Comparison of ENCODE assay signal across 28 mouse cellular contexts in the genomic region with DNA sequence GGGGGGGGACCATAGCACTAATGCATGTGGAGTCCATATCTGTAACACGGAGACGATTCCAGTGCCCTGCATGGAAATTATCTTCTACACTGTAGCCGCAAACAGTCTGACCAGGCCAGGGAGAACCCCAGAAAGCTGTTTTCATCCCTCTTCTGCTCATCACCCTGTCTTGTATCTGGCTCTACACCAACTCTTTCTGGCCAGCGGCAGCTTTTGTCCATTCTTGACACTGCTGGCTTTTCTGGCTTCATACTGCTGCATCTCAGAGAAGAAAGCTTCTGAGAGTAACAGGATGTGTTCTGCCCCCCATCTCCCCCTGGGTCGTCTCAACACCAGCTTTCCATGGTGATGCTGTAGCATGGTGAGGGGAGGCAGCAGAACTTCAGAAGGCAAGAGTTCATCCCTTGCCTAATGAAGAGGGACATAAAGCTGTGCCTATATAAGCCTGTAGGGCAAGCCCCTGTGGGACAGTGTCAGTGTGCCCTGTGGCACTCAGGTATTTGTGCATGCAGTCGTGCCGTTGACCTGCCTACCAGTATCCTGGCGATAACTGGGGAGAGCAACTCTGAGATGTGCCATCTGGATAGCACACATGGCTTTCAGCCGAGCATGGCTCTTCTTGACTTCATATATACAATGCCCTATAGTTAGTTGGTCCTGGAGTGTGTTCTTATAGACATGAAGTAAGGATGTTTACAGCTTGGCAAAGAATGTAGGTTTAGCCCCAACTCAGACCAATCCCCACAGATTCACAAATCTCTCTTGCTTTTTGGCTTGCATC.
A peak's percentile ranks its signal among the peaks of the same experiment; 100 is the strongest.
DNase-seq lines count a peak whose midpoint lies in the region; ATAC-seq and TF ChIP-seq lines count a peak whose summit lies in the region.
"Had no signal": no experiment of that assay in that cellular context is flagged by ENCODE, and none has a peak within 500 bp of the region (broad histone marks: within the 10 kb centered on the region; RNA-seq: fewer than 3 reads in every experiment).

No protein-coding gene starts in this region.

- H3K4me2 ChIP-seq in lung, postnatal 0 days (replicated peaks; ENCODE audit: low read depth, low read length), result no peak overlapping the region
- H3K4me2 ChIP-seq: embryonic facial prominence, embryonic 15.5 days; forebrain, embryonic 12.5 days; heart, embryonic 11.5 days; hindbrain, embryonic 12.5 days; limb, embryonic 12.5 days; liver, embryonic 15.5 days; midbrain, embryonic 15.5 days had no signal

- no peak for TF ChIP-seq EP300 in lung, postnatal 0 days (IDR thresholded peaks at IDR 0.05)

- peak; percentile 19 for DNase-seq in cerebellum, adult 11 months
- DNase-seq in cerebellum, postnatal 14 days, result no peak
- peak; percentile 27 for DNase-seq in lung, postnatal 0 days (ENCODE audit: low spot score)
- DNase-seq in lung, adult 2 months, result no peak
- DNase-seq in cerebellum, adult 9-10 months, result peak; percentile 60
- peak; percentile 25 for DNase-seq in lung, postnatal 14 days
- no peak for DNase-seq in heart, embryonic 10.5 days (ENCODE audit: low spot score)
- DNase-seq: adrenal gland, postnatal 14 days; forebrain, postnatal 0 days; heart, postnatal 36 days; kidney, adult 9 months; kidney, postnatal 10 days; layer of hippocampus, adult 9-11 months; right cerebral cortex, postnatal 25 days; thymus, postnatal 14 days had no signal

- no peak overlapping the region for H3K9ac ChIP-seq in lung, postnatal 0 days (replicated peaks; ENCODE audit: low read depth)
- H3K9ac ChIP-seq: embryonic facial prominence, embryonic 15.5 days; forebrain, embryonic 12.5 days; forebrain, postnatal 0 days; hindbrain, embryonic 12.5 days; limb, embryonic 12.5 days; liver, embryonic 15.5 days; midbrain, embryonic 15.5 days had no signal

- no peaks in the 10 kb centered on the region for H3K36me3 ChIP-seq in lung, postnatal 0 days (ENCODE audit: insufficient read depth, low read length)
- peaks cover 3% of the 10 kb centered on the region; the same call in 1 of the 2 replicates for H3K36me3 ChIP-seq in heart, embryonic 10.5 days
- H3K36me3 ChIP-seq: forebrain, embryonic 12.5 days; hindbrain, embryonic 12.5 days; midbrain, embryonic 15.5 days had no signal

- no peaks in the 10 kb centered on the region for H3K27me3 ChIP-seq in lung, postnatal 0 days (replicated peaks; ENCODE audit: insufficient read depth, low read length)
- H3K27me3 ChIP-seq in heart, embryonic 10.5 days (ENCODE audit: insufficient read depth, poor library complexity, severe bottlenecking), result no peaks in the 10 kb centered on the region
- H3K27me3 ChIP-seq: embryonic facial prominence, embryonic 15.5 days; forebrain, embryonic 12.5 days; hindbrain, embryonic 12.5 days; limb, embryonic 12.5 days; liver, embryonic 15.5 days; midbrain, embryonic 15.5 days had no signal

- H3K4me3 ChIP-seq in lung, postnatal 0 days (ENCODE audit: low read depth, low read length), result no peak overlapping the region
- no peak overlapping the region for H3K4me3 ChIP-seq in lung, adult 2 months (replicated peaks; ENCODE audit: extremely low read depth, low read depth, low read length)
- no peak overlapping the region for H3K4me3 ChIP-seq in heart, embryonic 10.5 days
- H3K4me3 ChIP-seq: embryonic facial prominence, embryonic 10.5 days; embryonic facial prominence, embryonic 15.5 days; forebrain, embryonic 12.5 days; hindbrain, embryonic 12.5 days; limb, embryonic 12.5 days; liver, embryonic 15.5 days; midbrain, embryonic 15.5 days had no signal

- TF ChIP-seq POLR2A in lung, adult 2 months (IDR thresholded peaks at IDR 0.05; ENCODE audit: borderline replicate concordance, extremely low read depth, low read depth, low read length), result no peak

- no peaks in the 10 kb centered on the region for H3K9me3 ChIP-seq in lung, postnatal 0 days (ENCODE audit: low read length)
- H3K9me3 ChIP-seq in heart, embryonic 10.5 days, result no peaks in the 10 kb centered on the region
- H3K9me3 ChIP-seq: embryonic facial prominence, embryonic 10.5 days; embryonic facial prominence, embryonic 15.5 days; forebrain, embryonic 12.5 days; G1E; hindbrain, embryonic 12.5 days; limb, embryonic 12.5 days; liver, embryonic 15.5 days; midbrain, embryonic 15.5 days had no signal

- ATAC-seq in lung, postnatal 0 days, result no peak
- no peak for ATAC-seq in inflammation-experienced regulatory T-cells, adult 6 months
- ATAC-seq: forebrain, postnatal 0 days; hindbrain, postnatal 0 days; intestine, embryonic 16.5 days; midbrain, embryonic 15.5 days had no signal

- WGBS in lung, postnatal 0 days, result 72% methylated on average over 9 of the region's 9 CpGs
- 81% methylated on average over 9 of the region's 9 CpGs for whole genome bisulfite sequencing in lung, adult 2 months
- WGBS in heart, embryonic 10.5 days, result 90% methylated on average over 9 of the region's 9 CpGs

- TF ChIP-seq CTCF in lung, postnatal 0 days (IDR thresholded peaks at IDR 0.05), result no peak
- no peak for TF ChIP-seq CTCF in lung, adult 2 months (IDR thresholded peaks at IDR 0.05; ENCODE audit: insufficient read depth, low read length)

- H3K27ac ChIP-seq in lung, postnatal 0 days (ENCODE audit: low read length), result no peak overlapping the region
- H3K27ac ChIP-seq in heart, embryonic 10.5 days, result no peak overlapping the region
- H3K27ac ChIP-seq: embryonic facial prominence, embryonic 10.5 days; embryonic facial prominence, embryonic 15.5 days; forebrain, embryonic 12.5 days; hindbrain, embryonic 12.5 days; hindbrain, postnatal 0 days; limb, embryonic 12.5 days; liver, embryonic 15.5 days; macrophage; midbrain, embryonic 15.5 days had no signal

- H3K4me1 ChIP-seq in lung, postnatal 0 days (ENCODE audit: insufficient read depth, low read depth, low read length), result no peaks in the 10 kb centered on the region; the same call in 1 of the 2 replicates
- H3K4me1 ChIP-seq in lung, adult 2 months (ENCODE audit: control insufficient read depth, insufficient read depth, low read length), result no peaks in the 10 kb centered on the region; the same call in 1 of the 2 replicates
- H3K4me1 ChIP-seq in heart, embryonic 10.5 days, result peaks cover 5% of the 10 kb centered on the region; the same call in 1 of the 2 replicates
- H3K4me1 ChIP-seq: embryonic facial prominence, embryonic 10.5 days; limb, embryonic 12.5 days had no signal

Comparison
In these comparisons a context has a peak if more than half of its experiments do, and no peak if none do; other contexts are left out.
1. DNase-seq: peak in cerebellum, adult 11 months (single experiment), lung, postnatal 0 days (single experiment), cerebellum, adult 9-10 months (single experiment) and lung, postnatal 14 days (single experiment); none in cerebellum, postnatal 14 days (0 of 2), lung, adult 2 months (single experiment) and heart, embryonic 10.5 days (single experiment).